Comparison of ENCODE assay signal across 10 mouse cellular contexts in the genomic region with DNA sequence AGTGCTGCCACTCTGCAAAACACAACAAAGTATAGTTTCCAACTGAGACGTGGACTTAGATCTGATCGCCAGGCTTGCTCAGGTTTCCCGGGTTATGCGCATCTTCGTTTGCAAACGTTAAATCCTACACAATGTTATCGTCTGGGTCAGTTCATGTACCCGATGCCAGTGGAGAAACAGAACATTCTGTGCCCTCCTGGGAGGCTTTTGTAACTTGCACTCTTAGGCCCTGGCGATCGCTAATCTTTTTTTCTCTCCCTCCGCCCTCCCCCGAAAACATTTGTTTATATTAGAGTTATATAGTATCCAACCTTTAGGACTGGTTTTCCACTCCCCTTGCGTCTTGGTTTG. TPM values are rescaled to one million over a fixed set of nuclear protein-coding genes. Genes with fewer than 3 reads are reported as not detected.
DNase-seq lines count a peak whose midpoint lies in the region; ATAC-seq and TF ChIP-seq lines count a peak whose summit lies in the region.
"Had no signal": no experiment of that assay in that cellular context is flagged by ENCODE, and none has a peak within 500 bp of the region (broad histone marks: within the 10 kb centered on the region; RNA-seq: fewer than 3 reads in every experiment).

No protein-coding gene starts in this region.

- no peak overlapping the region; the same call in 1 of the 2 replicates for H3K9ac ChIP-seq in embryonic facial prominence, embryonic 13.5 days
- H3K9ac ChIP-seq in hindbrain, embryonic 16.5 days (ENCODE audit: low read depth, low read length): no peak overlapping the region
- H3K9ac ChIP-seq in midbrain, embryonic 13.5 days (replicated peaks): no peak overlapping the region

- ATAC-seq in embryonic facial prominence, embryonic 13.5 days (ENCODE audit: insufficient number of reproducible peaks, insufficient read depth, low FRiP score, low TSS enrichment, low read depth): no peak
- no peak for ATAC-seq in hindbrain, embryonic 16.5 days
- ATAC-seq in midbrain, embryonic 13.5 days: no peak
- no peak for ATAC-seq in inflammation-experienced regulatory T-cells, adult 6 months

- H3K4me1 ChIP-seq in kidney, adult 2 months (ENCODE audit: control insufficient read depth, insufficient read depth, low read length): peaks cover 14% of the 10 kb centered on the region
- peaks cover 12% of the 10 kb centered on the region for H3K4me1 ChIP-seq in embryonic facial prominence, embryonic 13.5 days
- peaks cover 12% of the 10 kb centered on the region for H3K4me1 ChIP-seq in hindbrain, embryonic 16.5 days (ENCODE audit: control insufficient read depth, insufficient read depth, low read depth, low read length)
- peaks cover 15% of the 10 kb centered on the region for H3K4me1 ChIP-seq in midbrain, embryonic 13.5 days (replicated peaks)

- WGBS in kidney, adult 2 months: 9% methylated on average over 13 of the region's 13 CpGs
- WGBS in embryonic facial prominence, embryonic 13.5 days: 9% methylated on average over 13 of the region's 13 CpGs
- 11% methylated on average over 13 of the region's 13 CpGs for WGBS in hindbrain, embryonic 16.5 days
- 8% methylated on average over 13 of the region's 13 CpGs for WGBS in midbrain, embryonic 13.5 days

- peak overlapping the region; percentile 41 for H3K27ac ChIP-seq in kidney, adult 2 months (ENCODE audit: insufficient read depth, low read depth, low read length)
- no peak overlapping the region for H3K27ac ChIP-seq in embryonic facial prominence, embryonic 13.5 days
- H3K27ac ChIP-seq in hindbrain, embryonic 16.5 days (ENCODE audit: low read depth, low read length): no peak overlapping the region
- H3K27ac ChIP-seq in midbrain, embryonic 13.5 days: no peak overlapping the region

- peak overlapping the region; percentile 68 for H3K4me2 ChIP-seq in embryonic facial prominence, embryonic 13.5 days
- H3K4me2 ChIP-seq in hindbrain, embryonic 16.5 days (ENCODE audit: low read length): peak overlapping the region; percentile 72
- H3K4me2 ChIP-seq in midbrain, embryonic 13.5 days (replicated peaks): peak overlapping the region; percentile 79

- no peak for TF ChIP-seq CTCF in kidney, adult 2 months (conservative IDR thresholded peaks at IDR 0.05; ENCODE audit: insufficient read depth, insufficient read length, low read depth, low read length)

- no peaks in the 10 kb centered on the region for H3K27me3 ChIP-seq in kidney, adult 2 months (replicated peaks; ENCODE audit: control insufficient read depth, insufficient read depth, low read length)
- H3K27me3 ChIP-seq in embryonic facial prominence, embryonic 13.5 days: peaks cover 73% of the 10 kb centered on the region
- H3K27me3 ChIP-seq in hindbrain, embryonic 16.5 days (replicated peaks; ENCODE audit: control insufficient read depth, insufficient read depth, low read length): peaks cover 33% of the 10 kb centered on the region
- H3K27me3 ChIP-seq in midbrain, embryonic 13.5 days: peaks cover 67% of the 10 kb centered on the region

- H3K4me3 ChIP-seq in kidney, adult 2 months (ENCODE audit: insufficient read depth, low read depth, low read length): peak overlapping the region; percentile 69
- peak overlapping the region; percentile 50 for H3K4me3 ChIP-seq in embryonic facial prominence, embryonic 13.5 days
- H3K4me3 ChIP-seq in hindbrain, embryonic 16.5 days (ENCODE audit: low read length): peak overlapping the region; percentile 46
- H3K4me3 ChIP-seq in midbrain, embryonic 13.5 days (replicated peaks): peak overlapping the region; percentile 47

- TF ChIP-seq POLR2A in kidney, adult 2 months (IDR thresholded peaks at IDR 0.05; ENCODE audit: low read depth, low read length): no peak

- H3K9me3 ChIP-seq in embryonic facial prominence, embryonic 13.5 days: no peaks in the 10 kb centered on the region
- no peaks in the 10 kb centered on the region for H3K9me3 ChIP-seq in hindbrain, embryonic 16.5 days (ENCODE audit: control insufficient read depth, low read length)
- no peaks in the 10 kb centered on the region for H3K9me3 ChIP-seq in midbrain, embryonic 13.5 days

- no peaks in the 10 kb centered on the region for H3K36me3 ChIP-seq in kidney, adult 2 months (ENCODE audit: control insufficient read depth, insufficient read depth, low read length)
- no peaks in the 10 kb centered on the region for H3K36me3 ChIP-seq in embryonic facial prominence, embryonic 13.5 days
- no peaks in the 10 kb centered on the region for H3K36me3 ChIP-seq in hindbrain, embryonic 16.5 days (ENCODE audit: control insufficient read depth, insufficient read depth, low read length)
- no peaks in the 10 kb centered on the region for H3K36me3 ChIP-seq in midbrain, embryonic 13.5 days
- H3K36me3 ChIP-seq: G1E had no signal

- no peak for DNase-seq in kidney, adult 2 months
- no peak for DNase-seq in kidney, postnatal 25 days
- DNase-seq in cerebellum, postnatal 14 days: no peak
- no peak for DNase-seq in gastrocnemius, postnatal 4 days (ENCODE audit: low spot score in 2 of 2)

RNA-seq across cellular contexts. Expression of gene Ripk4, which starts 0.4 kb away (rescaled TPM):
- polyA plus RNA-seq in kidney, adult 2 months (2012; rRNA removed): 12.8 and 14.4 TPM in 2 replicates
- polyA plus RNA-seq in embryonic facial prominence, embryonic 13.5 days (2015; fragmentation: Nextera tagmentation; extraction: Ambion mirVana): 16.0 and 16.3 TPM in 2 replicates
- 0.85 and 0.93 TPM in 2 replicates for polyA plus RNA-seq in hindbrain, embryonic 16.5 days (2015; fragmentation: Nextera tagmentation; extraction: Ambion mirVana)
- polyA plus RNA-seq in midbrain, embryonic 13.5 days (2015; fragmentation: Nextera tagmentation; extraction: Ambion mirVana): 0.12 and 0.32 TPM in 2 replicates
- polyA plus RNA-seq in inflammation-experienced regulatory T-cells, adult 6 months (2017; shearing (Covaris generic)): under 1 TPM in 2 of 3 experiments, not detected in 1; 0.10 to 0.50 TPM
- total RNA-seq in gastrocnemius, postnatal 4 days (2021): not detected
- total RNA-seq: megakaryocyte-erythroid progenitor cell, adult 5-6 weeks had no signal
- polyA plus RNA-seq: G1E had no signal
